8 mouse cellular contexts compared by ENCODE assay signal in genomic region chr14:74913381-74914230, GRCm38 (mm10). TPM values are rescaled to one million over a fixed set of nuclear protein-coding genes. Genes with fewer than 3 reads are reported as not detected.
A peak's percentile ranks its signal among the peaks of the same experiment; 100 is the strongest.
DNase-seq lines count a peak whose midpoint lies in the region; ATAC-seq and TF ChIP-seq lines count a peak whose summit lies in the region.

No protein-coding gene starts in this region.

- peaks cover 54% of the 10 kb centered on the region for H3K4me1 ChIP-seq in embryonic facial prominence, embryonic 13.5 days
- H3K4me1 ChIP-seq in stomach, postnatal 0 days (replicated peaks; ENCODE audit: control insufficient read depth, insufficient read depth): peaks cover 14% of the 10 kb centered on the region

- H3K9ac ChIP-seq in embryonic facial prominence, embryonic 13.5 days: 0 out of 2 replicates have a peak overlapping the region, but pooled peaks have one; percentile 32
- H3K9ac ChIP-seq in stomach, postnatal 0 days (ENCODE audit: low read length): 0 out of 2 replicates have a peak overlapping the region, but pooled peaks have one; percentile 24

- peak overlapping the region; percentile 21 for H3K4me3 ChIP-seq in embryonic facial prominence, embryonic 13.5 days
- H3K4me3 ChIP-seq in stomach, postnatal 0 days (ENCODE audit: low read depth, low read length): no peak overlapping the region

- peak overlapping the region; percentile 75; the same call in 1 of the 2 replicates for H3K27ac ChIP-seq in embryonic facial prominence, embryonic 13.5 days
- peak overlapping the region; percentile 81 for H3K27ac ChIP-seq in stomach, postnatal 0 days (replicated peaks)

- DNase-seq in right cerebral cortex, postnatal 10 days (ENCODE audit: low spot score in 2 of 2): peak; percentile 56 to 58
- no peak for DNase-seq in right cerebral cortex, postnatal 36 days (ENCODE audit: low spot score in 2 of 2)
- DNase-seq in kidney, postnatal 14 days: peak; percentile 75
- peak; percentile 45 for DNase-seq in stomach, postnatal 0 days (ENCODE audit: low spot score)
- no peak for DNase-seq in gastrocnemius, adult 8-10 months (ENCODE audit: low spot score in 2 of 2)
- no peak for DNase-seq in cerebellum, adult 9-11 months

- TF ChIP-seq EP300 in stomach, postnatal 0 days (optimal IDR thresholded peaks at IDR 0.05): no peak

- no peaks in the 10 kb centered on the region for H3K36me3 ChIP-seq in embryonic facial prominence, embryonic 13.5 days
- no peaks in the 10 kb centered on the region for H3K36me3 ChIP-seq in stomach, postnatal 0 days (ENCODE audit: control insufficient read depth, insufficient read depth, low read length)

- ATAC-seq in embryonic facial prominence, embryonic 13.5 days (ENCODE audit: insufficient number of reproducible peaks, insufficient read depth, low FRiP score, low TSS enrichment, low read depth): no peak
- ATAC-seq in stomach, postnatal 0 days (ENCODE audit: low FRiP score, low TSS enrichment): no peak
- no peak for ATAC-seq in megakaryocyte-erythroid progenitor cell, adult 5-6 weeks (replicated peaks; ENCODE audit: low FRiP score, low TSS enrichment, poor library complexity, severe bottlenecking)

- TF ChIP-seq CTCF in stomach, postnatal 0 days (IDR thresholded peaks at IDR 0.05; ENCODE audit: low read depth): no peak

- WGBS in embryonic facial prominence, embryonic 13.5 days: 39% methylated on average over 20 of the region's 20 CpGs
- 25% methylated on average over 20 of the region's 20 CpGs for WGBS in stomach, postnatal 0 days

- H3K4me2 ChIP-seq in embryonic facial prominence, embryonic 13.5 days: peak overlapping the region; percentile 46
- H3K4me2 ChIP-seq in stomach, postnatal 0 days (replicated peaks; ENCODE audit: low read depth): peak overlapping the region; percentile 34

- H3K9me3 ChIP-seq in embryonic facial prominence, embryonic 13.5 days: no peaks in the 10 kb centered on the region
- no peaks in the 10 kb centered on the region for H3K9me3 ChIP-seq in stomach, postnatal 0 days (ENCODE audit: control insufficient read depth, low read length)

- H3K27me3 ChIP-seq in embryonic facial prominence, embryonic 13.5 days: no peaks in the 10 kb centered on the region
- no peaks in the 10 kb centered on the region for H3K27me3 ChIP-seq in stomach, postnatal 0 days (ENCODE audit: control insufficient read depth, insufficient read depth, low read length)

RNA-seq across cellular contexts. Expression of gene Lrch1, which starts 34.1 kb away (rescaled TPM):
- 16.3 and 16.8 TPM in 2 replicates for polyA plus RNA-seq in embryonic facial prominence, embryonic 13.5 days (2015; fragmentation: Nextera tagmentation; extraction: Ambion mirVana)
- polyA plus RNA-seq in stomach, postnatal 0 days (2015; fragmentation: Nextera tagmentation; extraction: Ambion mirVana): 11.7 and 11.8 TPM in 2 replicates
- 1 to 10 TPM; 1.8 to 3.1 (median 2.5) TPM for total RNA-seq in gastrocnemius, adult 8-10 months (2022)
- 10.4 and 12.3 TPM in 2 replicates for total RNA-seq in megakaryocyte-erythroid progenitor cell, adult 5-6 weeks (2014; fragmentation: Nextera tagmentation)
- 8.2 and 17.3 TPM in 2 replicates for total RNA-seq in megakaryocyte-erythroid progenitor cell, adult 5-6 weeks (2017)

Comparison
In these comparisons a context has a peak if more than half of its experiments do, and no peak if none do; other contexts are left out.
1. DNase-seq: peak in right cerebral cortex, postnatal 10 days (2 of 2), kidney, postnatal 14 days (single experiment) and stomach, postnatal 0 days (single experiment); none in right cerebral cortex, postnatal 36 days (0 of 2), gastrocnemius, adult 8-10 months (0 of 2) and cerebellum, adult 9-11 months (single experiment).